Mouse (Mus musculus) forebrain, embryonic 16.5 days (tissue): ENCODE data around the gene Ccdc127. TPM values are rescaled to one million over a fixed set of nuclear protein-coding genes. Genes with fewer than 3 reads are reported as not detected.

Experiments used
- ATAC-seq: fragments of 200-750 bp; cut with Nextera tagmentation; 2 replicates; pipeline ENCODE4 v1.8.0; 2017; ENCODE audit warnings: mild to moderate bottlenecking, moderate library complexity
- H3K27ac ChIP-seq: fragments of 300-500 bp; sonication (generic); 2 replicates; pipeline ENCODE4 v1.5.1; 2014; ENCODE audit warnings: low read length, control low read depth
- H3K27me3 ChIP-seq: fragments of 300-500 bp; sonication (generic); replicated peaks from 2 replicates; pipeline ENCODE4 v1.6.1; 2014; ENCODE audit warnings: low read length; ENCODE audit not compliant: control insufficient read depth, insufficient read depth
- H3K36me3 ChIP-seq: fragments of 300-500 bp; sonication (generic); 2 replicates; pipeline ENCODE4 v1.6.1; 2014; ENCODE audit not compliant: control insufficient read depth, insufficient read depth
- H3K4me1 ChIP-seq: fragments of 300-500 bp; sonication (generic); replicated peaks from 2 replicates; pipeline ENCODE4 v1.6.1; 2014; ENCODE audit warnings: low read length; ENCODE audit not compliant: control insufficient read depth, insufficient read depth
- H3K4me2 ChIP-seq: fragments of 300-500 bp; sonication (generic); 2 replicates; pipeline ENCODE4 v1.6.1; 2014; ENCODE audit warnings: mild to moderate bottlenecking, low read length, control low read depth
- H3K4me3 ChIP-seq: fragments of 300-500 bp; sonication (generic); replicated peaks from 2 replicates; pipeline ENCODE4 v1.5.1; 2014; ENCODE audit warnings: mild to moderate bottlenecking, low read length, control low read depth
- H3K9ac ChIP-seq: fragments of 300-500 bp; sonication (generic); replicated peaks from 2 replicates; pipeline ENCODE4 v1.6.1; 2014; ENCODE audit warnings: low read depth, low read length, control low read depth
- H3K9me3 ChIP-seq: fragments of 300-500 bp; sonication (generic); 2 replicates; pipeline ENCODE4 v1.6.1; 2016; ENCODE audit warnings: low read length; ENCODE audit not compliant: control insufficient read depth
- WGBS: fragments of 180-500 bp; shearing (Covaris S2); extraction: QIAGEN DNeasy Blood & Tissue Kit; methylation state at CpG from one replicate; pipeline ENCODE4 v1.1.7; 2014; 5-methylcytosine and 5-hydroxymethylcytosine counted together
- polyA plus RNA-seq: library from polyadenylated mRNA; unstranded; fragments of >200 nt; fragmentation: Nextera tagmentation; extraction: Ambion mirVana; gene quantifications from 2 replicates; pipeline ENCODE4 v1.2.1, GENCODE M21; 2015

The Ccdc127 gene
- polyA plus RNA-seq, result 47.2 and 51.4 TPM in 2 replicates

DNA sequence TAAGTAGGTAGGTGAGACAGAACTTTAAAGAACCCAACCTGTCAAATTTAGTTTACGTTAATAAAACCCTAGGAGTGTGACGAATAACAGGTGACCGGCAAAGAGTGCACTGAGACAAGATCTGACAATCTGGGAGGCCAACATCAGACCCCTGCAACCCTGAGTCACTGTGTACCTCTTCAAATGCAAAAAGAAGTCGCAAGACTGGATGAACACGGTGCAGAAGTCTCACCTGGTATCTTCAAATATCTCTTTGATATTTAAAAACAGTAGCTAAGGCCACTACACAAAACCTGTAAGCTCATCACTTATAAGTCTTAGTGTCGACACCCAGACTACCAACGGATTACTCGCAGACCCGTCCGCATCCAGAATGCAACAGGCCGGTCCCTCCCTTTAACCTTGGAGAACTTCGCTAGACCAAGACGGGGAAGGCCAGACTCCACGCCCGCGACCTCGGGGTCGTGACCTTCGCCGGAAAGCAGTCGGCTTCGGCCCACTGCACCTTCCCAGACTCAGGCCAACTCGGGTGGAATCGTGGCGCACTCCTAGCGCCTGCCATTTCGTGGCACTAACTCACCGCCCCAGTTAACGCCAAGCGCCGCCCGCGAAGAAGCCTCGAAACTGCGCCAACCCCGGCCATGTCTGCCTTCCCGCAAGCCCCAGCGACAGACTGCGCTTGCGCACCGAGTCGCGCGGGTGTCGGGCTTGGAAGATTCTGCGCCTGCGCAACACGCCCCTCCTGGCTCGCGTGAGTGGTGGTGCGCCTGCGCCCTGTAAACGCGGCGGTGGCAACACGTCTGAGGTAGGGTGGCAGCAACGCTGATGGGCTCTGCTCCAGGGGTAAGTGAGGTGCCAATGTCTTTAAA is at the start of gene Ccdc127, which contains the start of gene Sdha:
Ccdc127 (plus strand) TSS at position 744 of the 869 bp plus-strand sequence.
Sdha (minus strand) TSS at position 715 of the 869 bp plus-strand sequence.
- H3K9me3 ChIP-seq, result no peaks in the 10 kb centered on the region
- peak; percentile 99 for ATAC-seq
- peak within 1 kb of the TSS; percentile 75 for H3K4me2 ChIP-seq
- H3K4me3 ChIP-seq, result peak within 1 kb of the TSS; percentile 97
- peak within 1 kb of the TSS; percentile 91 for H3K9ac ChIP-seq
- H3K4me1 ChIP-seq, result peaks cover 16% of the 10 kb centered on the region
- 1% methylated on average over 57 of the region's 57 CpGs for WGBS
- H3K36me3 ChIP-seq, result no peaks in the 10 kb centered on the region
- peak within 1 kb of the TSS; percentile 73 for H3K27ac ChIP-seq
- no peaks in the 10 kb centered on the region for H3K27me3 ChIP-seq

DNA sequence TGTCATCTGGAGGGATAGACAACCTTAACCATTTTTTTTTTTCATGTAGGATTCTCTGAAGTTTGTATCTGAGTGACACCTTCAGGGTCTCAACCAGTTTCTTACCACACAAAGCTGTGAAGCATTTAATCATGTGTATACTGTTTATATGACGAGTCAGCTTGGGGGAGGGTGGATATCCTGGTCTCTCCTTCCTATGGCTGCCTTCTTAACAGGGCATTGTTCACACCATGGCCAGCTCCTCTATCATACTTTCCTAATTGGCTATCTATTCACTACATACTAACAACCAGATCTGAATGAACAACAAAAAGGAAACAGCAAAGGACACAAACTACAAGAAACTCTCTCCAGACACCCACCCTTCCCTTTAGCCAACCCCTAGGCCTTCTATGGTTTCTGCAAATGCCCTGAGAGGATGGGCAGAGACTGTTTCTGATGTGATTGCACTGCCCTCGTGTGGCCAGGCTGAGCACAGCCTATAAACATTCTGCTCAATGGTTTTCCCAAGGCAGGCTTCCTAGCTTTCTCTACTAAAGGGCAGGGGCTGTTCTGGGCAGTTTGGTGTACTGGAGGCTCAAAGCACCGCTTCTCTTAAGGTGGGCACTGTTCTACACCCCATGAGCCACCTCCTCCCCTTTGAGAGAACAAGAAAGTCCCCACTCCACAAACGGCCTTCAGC is 49.0 kb upstream of the Ccdc127 start:
- Histone ChIP-seq H3K4me3 (no peak overlapping the region), H3K9me3 (no peaks in the 10 kb centered on the region), H3K4me2 (no peak overlapping the region), H3K9ac (no peak overlapping the region), H3K27ac (no peak overlapping the region), H3K36me3 (peaks cover 18% of the 10 kb centered on the region), H3K4me1 (no peaks in the 10 kb centered on the region), H3K27me3 (no peaks in the 10 kb centered on the region)
- peak; percentile 90 for ATAC-seq
- 44% methylated on average over 4 of the region's 4 CpGs for WGBS

- no peak overlapping the region for H3K4me3 ChIP-seq
- H3K27me3 ChIP-seq, result no peaks in the 10 kb centered on the region
- no peaks in the 10 kb centered on the region for H3K4me1 ChIP-seq
- 84% methylated on average over 6 of the region's 6 CpGs for WGBS
- no peak overlapping the region for H3K4me2 ChIP-seq
- ATAC-seq, result no peak; the same call in 1 of the 2 replicates
- H3K9ac ChIP-seq, result no peak overlapping the region
- H3K9me3 ChIP-seq, result no peaks in the 10 kb centered on the region
- no peak overlapping the region for H3K27ac ChIP-seq
- H3K36me3 ChIP-seq, result peaks cover 20% of the 10 kb centered on the region
These were observed 48.5 kb upstream of the Ccdc127 start for GRCm38 (mm10) chr13:74301607-74301984.

- H3K9me3 ChIP-seq, result no peaks in the 10 kb centered on the region
- no peaks in the 10 kb centered on the region for H3K4me1 ChIP-seq
- no peak overlapping the region for H3K27ac ChIP-seq
- H3K27me3 ChIP-seq, result no peaks in the 10 kb centered on the region
- 87% methylated on average over 10 of the region's 10 CpGs for WGBS
- no peak overlapping the region for H3K4me2 ChIP-seq
- no peak overlapping the region for H3K9ac ChIP-seq
- peaks cover 22% of the 10 kb centered on the region for H3K36me3 ChIP-seq
- no peak overlapping the region for H3K4me3 ChIP-seq
- ATAC-seq, result no peak
These were observed 47.8 kb upstream of the Ccdc127 start for GRCm38 (mm10) chr13:74302050-74303037.

GRCm38 (mm10) chr13:74305380-74305779 is 44.7 kb upstream of the Ccdc127 start:
- no peaks in the 10 kb centered on the region for H3K27me3 ChIP-seq
- no peak overlapping the region for H3K27ac ChIP-seq
- no peaks in the 10 kb centered on the region for H3K9me3 ChIP-seq
- ATAC-seq, result no peak
- no peaks in the 10 kb centered on the region for H3K4me1 ChIP-seq
- WGBS, result 92% methylated on average over 6 of the region's 6 CpGs
- no peak overlapping the region for H3K4me2 ChIP-seq
- no peak overlapping the region for H3K4me3 ChIP-seq
- H3K36me3 ChIP-seq, result peaks cover 34% of the 10 kb centered on the region
- no peak overlapping the region for H3K9ac ChIP-seq

GRCm38 (mm10) chr13:74305780-74306179 is 44.3 kb upstream of the Ccdc127 start:
- Histone ChIP-seq H3K4me1 (no peaks in the 10 kb centered on the region), H3K4me3 (no peak overlapping the region), H3K27ac (no peak overlapping the region), H3K36me3 (peaks cover 36% of the 10 kb centered on the region), H3K9me3 (no peaks in the 10 kb centered on the region), H3K9ac (no peak overlapping the region), H3K27me3 (no peaks in the 10 kb centered on the region), H3K4me2 (no peak overlapping the region)
- 96% methylated on average over 1 of the region's 1 CpGs for WGBS
- no peak for ATAC-seq

- Histone ChIP-seq H3K4me1 (peaks cover 16% of the 10 kb centered on the region), H3K27ac (no peak overlapping the region), H3K9me3 (no peaks in the 10 kb centered on the region), H3K36me3 (peaks cover 10% of the 10 kb centered on the region), H3K4me3 (no peak overlapping the region), H3K9ac (no peak overlapping the region), H3K27me3 (no peaks in the 10 kb centered on the region), H3K4me2 (no peak overlapping the region)
- WGBS, result 96% methylated on average over 3 of the region's 3 CpGs
- ATAC-seq, result no peak
These were observed 35.5 kb upstream of the Ccdc127 start for GRCm38 (mm10) chr13:74314616-74315015.

DNA sequence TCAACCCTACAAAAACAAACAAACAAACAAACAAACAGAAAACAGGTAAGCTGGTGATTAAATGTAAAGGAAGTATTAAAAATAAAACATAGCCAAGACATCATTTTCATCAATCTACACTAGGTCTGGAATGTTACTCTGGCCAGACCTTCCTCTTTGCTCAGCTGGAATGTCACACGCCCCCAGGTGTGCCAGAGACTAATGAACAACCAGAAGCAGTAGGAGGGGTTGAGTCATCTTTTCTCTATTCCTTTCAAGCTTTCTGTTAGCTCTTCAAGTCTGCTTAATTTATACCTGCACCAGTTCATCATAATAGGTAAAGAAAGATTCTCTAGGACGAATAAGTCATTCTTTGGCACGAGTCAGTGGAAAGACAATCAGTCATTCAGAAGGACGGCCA is 33.7 kb upstream of the Ccdc127 start:
- H3K4me1 ChIP-seq, result peaks cover 16% of the 10 kb centered on the region
- H3K27ac ChIP-seq, result no peak overlapping the region
- WGBS, result 28% methylated on average over 4 of the region's 4 CpGs
- H3K9me3 ChIP-seq, result no peaks in the 10 kb centered on the region
- peak overlapping the region; percentile 99 for H3K4me3 ChIP-seq
- no peaks in the 10 kb centered on the region for H3K27me3 ChIP-seq
- H3K36me3 ChIP-seq, result peaks cover 8% of the 10 kb centered on the region
- ATAC-seq, result no peak
- peak overlapping the region; percentile 96 for H3K9ac ChIP-seq
- peak overlapping the region; percentile 93 for H3K4me2 ChIP-seq
